Mouse (Mus musculus) testis, adult 2 months (tissue): ENCODE data around the gene Gbp6.

Experiments used
- CTCF ChIP-seq: fragments of 200-500 bp; IDR thresholded peaks from 2 replicates; pipeline ENCODE4 v1.5.1; 2012; ENCODE audit warnings: low read depth, mild to moderate bottlenecking, inconsistent platforms, low read length, moderate library complexity; ENCODE audit not compliant: control insufficient read depth, insufficient read depth, insufficient replicate concordance
- POLR2A ChIP-seq: fragments of 200-500 bp; IDR thresholded peaks from 2 replicates; pipeline ENCODE4 v1.6.1; 2012; ENCODE audit warnings: low read depth, mild to moderate bottlenecking, inconsistent platforms, low read length, moderate library complexity; ENCODE audit not compliant: control insufficient read depth

DNA sequence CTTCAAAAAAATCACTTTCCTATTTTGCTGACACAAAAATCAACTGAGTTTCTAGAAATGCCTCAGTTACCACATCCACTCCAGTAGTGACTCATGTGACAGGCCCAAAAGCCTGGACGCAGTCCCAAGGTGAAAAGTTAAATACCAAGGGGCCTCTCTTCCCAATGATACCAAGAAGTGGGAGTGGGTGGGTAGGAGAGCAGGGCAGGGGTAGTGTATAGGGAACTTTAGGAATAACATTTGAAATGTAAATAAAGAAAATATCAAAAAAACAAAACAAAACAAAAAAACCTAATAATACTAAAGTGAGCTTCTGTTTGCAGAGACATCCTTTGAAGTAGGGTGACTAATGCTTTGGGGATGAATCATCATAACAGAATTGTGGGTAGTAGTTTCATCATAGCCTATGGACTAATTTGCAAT lies 12.7 kb upstream of the Gbp6 start:
- TF ChIP-seq CTCF (no peak), POLR2A (no peak)
